Comparison of ENCODE assay signal across 17 mouse cellular contexts in the genomic region with DNA sequence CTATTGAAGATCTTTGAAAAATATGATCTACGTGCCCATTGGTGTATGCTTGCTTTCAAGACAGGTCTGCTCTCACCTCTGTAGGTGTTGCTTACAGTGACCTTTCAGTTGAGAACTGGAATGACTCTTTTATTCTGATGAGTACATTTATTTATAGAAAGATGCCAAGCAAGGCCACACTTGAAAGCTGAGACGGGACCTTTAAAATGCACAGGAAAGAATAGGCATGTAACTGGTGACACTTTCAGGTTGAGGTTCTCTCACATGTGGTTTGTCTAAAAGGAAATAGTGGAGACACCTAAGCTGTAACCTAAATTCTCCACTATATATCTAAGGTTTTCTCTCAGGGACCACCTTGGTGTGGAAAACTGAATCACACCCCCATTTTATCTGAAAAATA.
DNase-seq lines count a peak whose midpoint lies in the region; ATAC-seq lines count a peak whose summit lies in the region.
"Had no signal": no experiment of that assay in that cellular context is flagged by ENCODE, and none has a peak within 500 bp of the region (broad histone marks: within the 10 kb centered on the region; RNA-seq: fewer than 3 reads in every experiment).

No protein-coding gene starts in this region.

- ATAC-seq in inflammation-experienced regulatory T-cells, adult 6 months, result peak; percentile 86
- ATAC-seq: forebrain, embryonic 13.5 days; liver, postnatal 0 days had no signal

- DNase-seq in thymus, postnatal 0 days (ENCODE audit: low spot score), result peak; percentile 45
- no peak for DNase-seq in thymus, adult 18-20 months
- DNase-seq in CD8-positive naive resting alpha-beta T cell, adult 2 months (ENCODE audit: low read depth in 2 of 2, low spot score in 2 of 2), result peak; percentile 32 to 38
- no peak for DNase-seq in cerebellum, adult 11-12 months
- DNase-seq in testis, postnatal 14 days (ENCODE audit: low spot score), result no peak
- DNase-seq in adrenal gland, postnatal 36 days, result no peak
- DNase-seq: adrenal gland, adult 8-10 months; cerebellum, adult 8-10 months; heart, adult 11 months; kidney, adult 8-10 months; kidney, postnatal 10 days; liver, postnatal 0 days; lung, postnatal 10 days; right cerebral cortex, postnatal 14 days; spleen, adult 18-20 months had no signal

Comparison
In these comparisons a context has a peak if more than half of its experiments do, and no peak if none do; other contexts are left out.
1. DNase-seq: peak in thymus, postnatal 0 days (single experiment) and CD8-positive naive resting alpha-beta T cell, adult 2 months (2 of 2); none in thymus, adult 18-20 months (0 of 2), cerebellum, adult 11-12 months (single experiment), testis, postnatal 14 days (single experiment) and adrenal gland, postnatal 36 days (0 of 2).